Mouse (Mus musculus): ENCODE data around the gene Hsd17b1. TPM values are rescaled to one million over a fixed set of nuclear protein-coding genes. Genes with fewer than 3 reads are reported as not detected.

Gene Hsd17b1
- polyA plus RNA-seq, 1 experiment, result not detected

DNA sequence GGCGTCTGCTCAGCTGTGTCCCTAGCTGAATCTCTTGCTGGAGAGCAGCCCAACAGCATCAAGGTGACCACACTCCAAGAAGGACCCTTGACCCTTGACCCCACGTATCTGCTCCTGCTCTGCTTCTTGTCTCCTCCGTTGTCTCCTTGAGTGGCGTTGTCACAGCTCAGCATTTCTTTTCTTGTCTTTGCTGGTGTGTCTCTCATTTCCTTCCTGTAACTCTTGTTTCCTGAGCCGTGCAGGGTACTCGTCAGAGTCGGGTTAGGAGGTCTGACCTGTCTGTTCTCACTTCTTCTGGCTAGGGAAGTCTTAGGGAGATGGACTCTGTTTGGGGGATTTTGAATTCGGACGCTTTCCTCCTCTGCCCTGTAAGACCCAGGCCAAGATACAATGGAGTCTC lies 31.8 kb upstream of the Hsd17b1 start:
- H3K79me2 ChIP-seq (ENCODE audit: control insufficient read depth, insufficient read depth), result no peaks in the 10 kb centered on the region
- TF ChIP-seq USF1 (IDR thresholded peaks at IDR 0.05; ENCODE audit: low read depth) (no peak), MYOG (IDR thresholded peaks at IDR 0.05; ENCODE audit: control insufficient read depth, extremely low read depth, insufficient read length) (no peak), FOSL1 (IDR thresholded peaks at IDR 0.05; ENCODE audit: insufficient read depth, low read length, poor library complexity, severe bottlenecking) (no peak), CEBPB (IDR thresholded peaks at IDR 0.05; ENCODE audit: low read depth) (no peak), MAX (IDR thresholded peaks at IDR 0.05) (no peak), MYOD1 (IDR thresholded peaks at IDR 0.05; ENCODE audit: control insufficient read depth, insufficient read length, low read depth) (no peak), CTCF (IDR thresholded peaks at IDR 0.05; ENCODE audit: control insufficient read depth, insufficient read depth, insufficient read length) (no peak)
- no peak overlapping the region for H3ac ChIP-seq (ENCODE audit: control insufficient read depth, insufficient read length, low read depth)
- no peaks in the 10 kb centered on the region for H3K79me3 ChIP-seq (ENCODE audit: low read depth)
- no peak overlapping the region for H3K4me3 ChIP-seq (ENCODE audit: insufficient read depth, poor library complexity, severe bottlenecking)
- peaks cover 48% of the 10 kb centered on the region for H3K36me3 ChIP-seq (ENCODE audit: control insufficient read depth, insufficient read depth)
- no peaks in the 10 kb centered on the region for H3K27me3 ChIP-seq (ENCODE audit: control insufficient read depth, insufficient read depth, insufficient read length)

DNA sequence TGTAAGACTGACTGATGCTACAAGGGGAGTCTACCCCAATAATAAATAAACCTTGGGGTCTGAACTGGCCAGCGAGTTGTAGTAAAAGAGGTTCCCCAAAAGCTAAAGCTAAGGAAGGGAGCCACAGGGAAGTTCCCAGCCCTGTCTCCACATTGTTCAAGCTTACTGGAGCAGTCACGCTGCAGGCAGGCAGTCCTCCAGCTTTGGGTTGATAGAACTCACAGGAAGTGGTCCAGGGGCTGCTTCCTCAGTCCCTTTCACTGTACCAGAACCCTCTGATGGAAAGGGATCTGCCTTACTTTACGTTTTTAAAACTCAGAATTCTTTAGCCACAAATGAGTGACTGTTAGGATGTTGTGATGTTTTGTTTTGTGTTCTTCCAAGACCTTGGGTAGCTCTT lies 30.7 kb upstream of the Hsd17b1 start:
- Histone ChIP-seq H3ac (ENCODE audit: control insufficient read depth, insufficient read length, low read depth) (no peak overlapping the region), H3K79me3 (ENCODE audit: low read depth) (no peaks in the 10 kb centered on the region), H3K79me2 (ENCODE audit: control insufficient read depth, insufficient read depth) (no peaks in the 10 kb centered on the region), H3K4me3 (ENCODE audit: insufficient read depth, poor library complexity, severe bottlenecking) (no peak overlapping the region), H3K36me3 (ENCODE audit: control insufficient read depth, insufficient read depth) (peaks cover 45% of the 10 kb centered on the region), H3K27me3 (ENCODE audit: control insufficient read depth, insufficient read depth, insufficient read length) (no peaks in the 10 kb centered on the region)
- TF ChIP-seq FOSL1 (IDR thresholded peaks at IDR 0.05; ENCODE audit: insufficient read depth, low read length, poor library complexity, severe bottlenecking), result no peak
- TF ChIP-seq CEBPB (IDR thresholded peaks at IDR 0.05; ENCODE audit: low read depth), result no peak
- TF ChIP-seq USF1 (IDR thresholded peaks at IDR 0.05; ENCODE audit: low read depth), result no peak
- no peak for TF ChIP-seq CTCF (IDR thresholded peaks at IDR 0.05; ENCODE audit: control insufficient read depth, insufficient read depth, insufficient read length)

DNA sequence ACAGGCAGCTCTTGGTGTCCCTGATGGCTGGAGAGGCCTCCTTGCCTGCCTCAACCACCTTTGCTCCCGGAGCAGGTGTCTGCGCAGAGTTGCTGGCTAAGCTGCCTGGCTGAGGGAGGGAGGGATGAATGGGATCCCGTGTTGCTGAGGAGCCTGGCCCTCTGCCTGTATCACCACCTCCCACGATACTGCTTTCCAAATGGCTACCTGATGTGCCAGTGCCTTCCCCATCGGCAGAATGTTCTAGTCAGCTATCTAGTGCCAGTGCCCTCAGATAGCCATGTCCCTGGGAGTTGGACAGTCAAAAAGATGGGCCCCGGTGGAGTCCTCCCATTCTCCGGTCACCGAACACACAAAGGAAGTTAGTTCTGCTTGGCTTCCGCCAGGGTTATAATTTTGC lies 27.9 kb upstream of the Hsd17b1 start:
- Histone ChIP-seq H3ac (ENCODE audit: control insufficient read depth, insufficient read length, low read depth) (no peak overlapping the region), H3K36me3 (ENCODE audit: control insufficient read depth, insufficient read depth) (peaks cover 32% of the 10 kb centered on the region), H3K4me3 (ENCODE audit: insufficient read depth, poor library complexity, severe bottlenecking) (no peak overlapping the region), H3K79me3 (ENCODE audit: low read depth) (no peaks in the 10 kb centered on the region), H3K79me2 (ENCODE audit: control insufficient read depth, insufficient read depth) (no peaks in the 10 kb centered on the region), H3K27me3 (ENCODE audit: control insufficient read depth, insufficient read depth, insufficient read length) (no peaks in the 10 kb centered on the region)
- TF ChIP-seq FOSL1 (IDR thresholded peaks at IDR 0.05; ENCODE audit: insufficient read depth, low read length, poor library complexity, severe bottlenecking) (no peak), USF1 (IDR thresholded peaks at IDR 0.05; ENCODE audit: low read depth) (no peak), MYOD1 (IDR thresholded peaks at IDR 0.05; ENCODE audit: control insufficient read depth, insufficient read length, low read depth) (no peak), CTCF (IDR thresholded peaks at IDR 0.05; ENCODE audit: control insufficient read depth, insufficient read depth, insufficient read length) (no peak), MYOG (IDR thresholded peaks at IDR 0.05; ENCODE audit: control insufficient read depth, extremely low read depth, insufficient read length) (no peak), CEBPB (IDR thresholded peaks at IDR 0.05; ENCODE audit: low read depth) (no peak), MAX (IDR thresholded peaks at IDR 0.05) (no peak)

DNA sequence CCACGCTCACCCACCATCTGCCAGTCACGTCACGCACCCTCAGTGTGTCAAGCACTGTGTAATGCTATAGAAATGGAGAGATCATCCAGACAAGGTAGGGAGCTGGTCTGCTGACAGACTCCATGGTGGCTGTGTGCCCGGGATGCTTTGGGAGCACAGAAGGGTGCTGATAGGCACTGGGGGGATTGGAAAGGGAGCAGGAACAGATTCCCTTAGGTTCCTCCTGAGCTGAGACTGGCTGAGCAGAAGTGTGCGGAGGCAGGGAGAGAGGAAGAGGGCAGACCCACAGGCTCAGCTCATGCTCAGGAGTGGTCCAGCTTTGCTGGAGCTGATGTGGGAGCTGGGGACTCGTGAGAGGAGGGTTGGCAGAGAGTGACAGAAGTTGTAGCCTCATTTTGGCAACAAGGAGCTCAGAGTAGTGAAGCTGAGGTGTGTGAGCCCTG lies 27.1 kb upstream of the Hsd17b1 start:
- H3K36me3 ChIP-seq (ENCODE audit: control insufficient read depth, insufficient read depth), result peaks cover 24% of the 10 kb centered on the region
- no peaks in the 10 kb centered on the region for H3K27me3 ChIP-seq (ENCODE audit: control insufficient read depth, insufficient read depth, insufficient read length)

DNA sequence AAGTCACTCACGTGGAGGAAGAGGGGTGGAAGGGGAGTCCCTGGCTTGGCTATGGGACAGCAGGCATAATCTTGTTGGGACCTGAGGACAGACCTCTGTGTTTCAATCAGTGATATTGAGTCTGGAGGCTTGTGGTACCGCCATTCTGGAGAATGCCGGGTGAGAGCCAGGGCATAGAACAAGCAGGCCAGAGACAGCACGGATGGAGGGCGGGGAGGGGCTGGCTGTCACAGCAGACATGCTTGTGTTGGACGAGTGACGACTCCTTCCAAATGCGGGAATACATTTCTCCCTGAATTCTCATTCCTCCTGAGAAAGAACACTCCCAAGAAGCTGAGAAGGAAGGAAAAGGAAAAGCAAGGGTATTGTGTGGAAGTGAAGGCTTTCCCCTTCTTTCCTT lies 26.6 kb upstream of the Hsd17b1 start:
- Histone ChIP-seq H3ac (ENCODE audit: control insufficient read depth, insufficient read length, low read depth) (no peak overlapping the region), H3K79me3 (ENCODE audit: low read depth) (no peaks in the 10 kb centered on the region), H3K27me3 (ENCODE audit: control insufficient read depth, insufficient read depth, insufficient read length) (no peaks in the 10 kb centered on the region), H3K4me3 (ENCODE audit: insufficient read depth, poor library complexity, severe bottlenecking) (no peak overlapping the region), H3K36me3 (ENCODE audit: control insufficient read depth, insufficient read depth) (peaks cover 19% of the 10 kb centered on the region), H3K79me2 (ENCODE audit: control insufficient read depth, insufficient read depth) (no peaks in the 10 kb centered on the region)
- TF ChIP-seq MAX (IDR thresholded peaks at IDR 0.05), result no peak
- TF ChIP-seq CTCF (IDR thresholded peaks at IDR 0.05; ENCODE audit: control insufficient read depth, insufficient read depth, insufficient read length), result no peak

More for the DNA sequence above, 27.1 kb upstream of the Hsd17b1 start:
- no peaks in the 10 kb centered on the region for H3K79me2 ChIP-seq (ENCODE audit: control insufficient read depth, insufficient read depth)
- no peak for TF ChIP-seq CTCF (IDR thresholded peaks at IDR 0.05; ENCODE audit: control insufficient read depth, insufficient read depth, insufficient read length)
- no peak for TF ChIP-seq MYOG (IDR thresholded peaks at IDR 0.05; ENCODE audit: control insufficient read depth, extremely low read depth, insufficient read length)
- no peak for TF ChIP-seq FOSL1 (IDR thresholded peaks at IDR 0.05; ENCODE audit: insufficient read depth, low read length, poor library complexity, severe bottlenecking)
- TF ChIP-seq MAX (IDR thresholded peaks at IDR 0.05), result no peak
- no peak overlapping the region for H3K4me3 ChIP-seq (ENCODE audit: insufficient read depth, poor library complexity, severe bottlenecking)
- no peak overlapping the region for H3ac ChIP-seq (ENCODE audit: control insufficient read depth, insufficient read length, low read depth)
- no peaks in the 10 kb centered on the region for H3K79me3 ChIP-seq (ENCODE audit: low read depth)

DNA sequence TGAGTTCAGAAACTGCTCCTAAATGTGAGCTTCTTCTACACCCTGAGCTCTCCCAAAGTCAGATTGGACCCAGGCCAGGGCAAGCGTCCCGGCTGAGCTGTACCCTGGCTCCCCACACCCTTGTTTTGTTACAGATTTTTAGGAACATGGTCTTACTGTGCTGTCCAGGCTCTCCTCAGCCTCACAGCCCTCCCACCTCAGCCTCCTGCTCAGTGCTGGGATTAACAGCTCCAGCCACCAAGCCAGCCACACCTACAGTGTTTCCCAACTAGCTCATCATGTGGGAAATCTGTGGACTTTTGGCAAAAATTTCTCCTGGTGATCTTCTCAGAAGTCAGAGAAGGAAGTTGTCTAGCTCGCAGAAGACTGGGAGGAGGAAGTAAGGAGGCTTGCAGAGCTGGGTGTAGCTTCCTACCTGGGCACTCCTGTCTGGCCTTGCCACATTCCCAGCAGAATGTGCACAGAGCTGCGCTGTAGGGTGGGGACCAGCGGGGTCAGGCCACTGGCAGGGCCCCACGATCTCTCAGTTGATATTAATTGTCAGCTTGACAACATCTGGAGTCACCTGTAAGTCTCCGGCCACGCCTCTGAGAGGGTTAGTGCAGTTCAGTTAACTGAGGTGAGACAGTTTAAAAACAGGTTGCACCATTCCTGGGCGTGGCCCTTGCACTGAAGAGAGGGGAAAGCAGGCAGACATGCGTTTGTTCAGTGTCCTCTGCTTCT lies 25.3 kb upstream of the Hsd17b1 start:
- peaks cover 18% of the 10 kb centered on the region for H3K36me3 ChIP-seq (ENCODE audit: control insufficient read depth, insufficient read depth)
- H3K4me3 ChIP-seq (ENCODE audit: insufficient read depth, poor library complexity, severe bottlenecking), result no peak overlapping the region
- no peaks in the 10 kb centered on the region for H3K79me3 ChIP-seq (ENCODE audit: low read depth)
- no peaks in the 10 kb centered on the region for H3K79me2 ChIP-seq (ENCODE audit: control insufficient read depth, insufficient read depth)
- no peak overlapping the region for H3ac ChIP-seq (ENCODE audit: control insufficient read depth, insufficient read length, low read depth)
- TF ChIP-seq FOSL1 (IDR thresholded peaks at IDR 0.05; ENCODE audit: insufficient read depth, low read length, poor library complexity, severe bottlenecking) (no peak), MYOD1 (IDR thresholded peaks at IDR 0.05; ENCODE audit: control insufficient read depth, insufficient read length, low read depth) (no peak), USF1 (IDR thresholded peaks at IDR 0.05; ENCODE audit: low read depth) (no peak), MAX (IDR thresholded peaks at IDR 0.05) (no peak), CEBPB (IDR thresholded peaks at IDR 0.05; ENCODE audit: low read depth) (no peak), CTCF (IDR thresholded peaks at IDR 0.05; ENCODE audit: control insufficient read depth, insufficient read depth, insufficient read length) (no peak), MYOG (IDR thresholded peaks at IDR 0.05; ENCODE audit: control insufficient read depth, extremely low read depth, insufficient read length) (no peak)
- H3K27me3 ChIP-seq (ENCODE audit: control insufficient read depth, insufficient read depth, insufficient read length), result no peaks in the 10 kb centered on the region
